Mouse (Mus musculus) stomach, postnatal 0 days (tissue): ENCODE measurements around the gene Slc1a3.

Source experiments
- CTCF ChIP-seq: IDR thresholded peaks from 2 replicates; pipeline ENCODE4 v1.5.1; 2016; ENCODE audit warnings: antibody characterized with exemption, low read depth, mild to moderate bottlenecking, moderate library complexity
- EP300 ChIP-seq: optimal IDR thresholded peaks from 2 replicates; pipeline ENCODE3; 2016; ENCODE audit warnings: antibody characterized with exemption

DNA sequence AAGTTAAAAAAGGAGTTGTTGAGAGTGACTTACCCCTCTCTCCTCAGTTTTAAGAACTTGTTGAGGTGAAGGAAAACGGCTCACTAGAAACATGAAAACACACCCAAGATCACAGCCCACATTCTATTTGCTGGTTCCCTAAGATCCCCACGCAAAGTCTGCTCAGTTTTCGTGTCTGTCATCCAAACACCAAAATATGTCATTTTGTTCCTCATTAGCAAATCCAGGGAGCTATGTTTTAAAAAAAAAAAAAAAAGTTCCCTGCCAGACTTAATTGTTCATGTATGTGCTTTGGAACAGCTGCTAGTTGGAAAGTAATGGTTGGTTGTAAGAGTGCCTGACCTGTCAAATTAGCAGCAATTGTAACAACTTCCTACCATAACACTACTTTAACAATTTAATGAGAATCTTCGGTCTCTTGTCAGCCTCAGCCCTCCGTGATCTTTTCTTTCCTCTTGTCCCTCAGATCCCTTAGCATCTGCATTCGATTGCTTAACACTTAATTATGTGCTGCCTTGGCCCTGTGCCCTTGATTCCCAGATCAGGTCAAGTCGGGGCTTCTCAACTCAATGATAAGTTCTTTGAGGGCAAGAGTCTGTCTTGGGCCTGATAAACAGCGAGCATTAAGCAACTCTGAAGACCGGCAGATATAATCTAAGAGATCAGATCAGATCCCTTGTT lies 1.2 kb upstream of the Slc1a3 start:
- TF ChIP-seq CTCF (no peak), EP300 (no peak)
